Mouse (Mus musculus): Measurements from ENCODE around the gene 6820408C15Rik. TPM values are rescaled to one million over a fixed set of nuclear protein-coding genes. Genes with fewer than 3 reads are reported as not detected.

6820408C15Rik gene
- polyA plus RNA-seq, 1 experiment = not detected

DNA sequence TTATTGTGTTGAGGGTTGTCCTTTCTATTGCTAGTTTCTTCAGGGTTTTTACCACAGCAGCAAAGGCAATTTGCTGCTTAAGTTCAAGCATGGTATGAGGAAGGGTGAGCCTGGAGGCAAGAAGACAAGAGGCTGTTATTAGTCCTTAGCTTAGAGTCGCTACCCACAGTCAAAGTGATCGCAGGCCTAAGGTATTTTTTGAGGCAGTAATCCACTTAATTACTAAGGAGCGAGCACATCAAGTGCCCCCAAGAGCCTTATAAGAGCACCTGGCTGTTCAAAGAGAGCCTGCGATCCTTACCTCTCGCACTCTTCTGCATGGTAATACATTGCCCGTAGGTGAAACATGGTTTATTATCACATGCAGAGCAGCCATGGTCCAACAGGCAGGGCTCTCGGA, 66.3 kb downstream of the 6820408C15Rik start:
- H3K36me3 ChIP-seq (ENCODE audit: control insufficient read depth, insufficient read depth) = no peaks in the 10 kb centered on the region
- no peaks in the 10 kb centered on the region for H3K79me2 ChIP-seq (ENCODE audit: control insufficient read depth, insufficient read depth)
- H3K27me3 ChIP-seq (ENCODE audit: control insufficient read depth, insufficient read depth, insufficient read length) = no peaks in the 10 kb centered on the region
- no peak for TF ChIP-seq MYOD1 (IDR thresholded peaks at IDR 0.05; ENCODE audit: control insufficient read depth in 1 of 3, insufficient read length in 2 of 3, low read depth in 2 of 3)
- TF ChIP-seq MYOG (IDR thresholded peaks at IDR 0.05; ENCODE audit: control insufficient read depth in 1 of 3, insufficient read depth in 1 of 3, insufficient read length in 2 of 3, low read depth in 2 of 3) = no peak
- no peak for TF ChIP-seq POLR2AphosphoS2 (IDR thresholded peaks at IDR 0.05; ENCODE audit: insufficient read length, low read depth)
- no peak for TF ChIP-seq MAX (IDR thresholded peaks at IDR 0.05; ENCODE audit: low read depth)
- no peak overlapping the region for H3ac ChIP-seq (ENCODE audit: control insufficient read depth, insufficient read length)
- H3K4me2 ChIP-seq (ENCODE audit: low read depth) = no peak overlapping the region
- H3K4me3 ChIP-seq = no peak overlapping the region

DNA sequence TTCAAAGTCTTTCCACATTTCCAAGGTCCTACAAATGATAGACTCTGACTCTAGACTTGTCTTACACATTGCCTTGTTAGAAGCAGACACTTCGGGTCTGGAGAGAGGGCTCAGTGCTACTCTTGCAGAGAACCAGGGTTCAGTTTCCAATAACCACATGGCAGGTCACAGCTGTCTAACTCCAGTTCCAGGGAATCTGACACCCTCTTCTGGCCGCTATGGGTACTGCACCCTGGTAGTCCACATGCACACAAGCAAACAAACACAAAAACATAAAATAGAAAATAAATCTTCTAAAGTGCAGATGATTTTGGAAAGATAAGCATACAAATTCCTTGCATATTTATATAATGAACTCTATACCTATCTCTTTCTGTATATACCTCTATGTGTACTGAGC, 71.6 kb downstream of the 6820408C15Rik start:
- Histone ChIP-seq H3ac (ENCODE audit: control insufficient read depth, insufficient read length) (no peak overlapping the region), H3K4me2 (ENCODE audit: low read depth) (no peak overlapping the region)

DNA sequence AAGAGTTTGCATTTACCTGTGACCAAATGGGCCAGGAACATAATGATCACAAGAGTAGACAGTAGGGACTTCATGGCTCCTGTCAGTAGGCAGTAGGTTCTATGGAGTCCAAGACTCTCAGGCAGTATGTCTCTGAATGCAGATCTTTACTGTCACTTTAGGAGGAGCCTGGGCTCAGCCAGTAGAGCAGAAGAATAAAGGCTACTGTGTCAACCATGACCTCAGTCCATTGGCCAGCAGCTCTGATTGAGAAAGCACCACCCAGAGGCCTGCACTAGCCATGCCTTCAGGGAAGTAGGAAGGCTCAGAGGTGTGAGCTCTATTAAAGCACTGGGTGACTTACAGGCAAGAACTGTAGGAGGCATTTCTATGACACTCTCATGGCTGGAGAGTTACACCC, 74.7 kb downstream of the 6820408C15Rik start, which contains the start of gene Defb22:
TSS of gene Defb22 (minus strand) at position 101 of the 400 bp plus-strand sequence.
- Histone ChIP-seq H3K79me2 (ENCODE audit: control insufficient read depth, insufficient read depth) (no peaks in the 10 kb centered on the region), H3ac (ENCODE audit: control insufficient read depth, insufficient read length) (no peak within 1 kb of the TSS), H3K27me3 (ENCODE audit: control insufficient read depth, insufficient read depth, insufficient read length) (no peaks in the 10 kb centered on the region), H3K36me3 (ENCODE audit: control insufficient read depth, insufficient read depth) (no peaks in the 10 kb centered on the region), H3K4me2 (ENCODE audit: low read depth) (no peak within 1 kb of the TSS), H3K4me3 (no peak within 1 kb of the TSS)
- TF ChIP-seq REST (IDR thresholded peaks at IDR 0.05; ENCODE audit: insufficient read depth, insufficient read length) (no peak), POLR2AphosphoS2 (IDR thresholded peaks at IDR 0.05; ENCODE audit: insufficient read length, low read depth) (no peak), POLR2A (IDR thresholded peaks at IDR 0.05; ENCODE audit: insufficient read length, low read depth) (no peak), USF1 (IDR thresholded peaks at IDR 0.05; ENCODE audit: low read depth) (no peak), CEBPB (IDR thresholded peaks at IDR 0.05; ENCODE audit: insufficient read depth, poor library complexity, severe bottlenecking) (no peak), TCF12 (IDR thresholded peaks at IDR 0.05; ENCODE audit: insufficient read depth, poor library complexity, severe bottlenecking) (no peak), TCF3 (IDR thresholded peaks at IDR 0.05; ENCODE audit: insufficient read length, low read depth) (no peak), E2F4 (IDR thresholded peaks at IDR 0.05; ENCODE audit: insufficient read depth) (no peak), MYOD1 (IDR thresholded peaks at IDR 0.05; ENCODE audit: control insufficient read depth in 1 of 3, insufficient read length in 2 of 3, low read depth in 2 of 3) (no peak), MAX (IDR thresholded peaks at IDR 0.05; ENCODE audit: low read depth) (no peak), MYOG (IDR thresholded peaks at IDR 0.05; ENCODE audit: control insufficient read depth in 1 of 3, insufficient read depth in 1 of 3, insufficient read length in 2 of 3, low read depth in 2 of 3) (no peak), SRF (IDR thresholded peaks at IDR 0.05; ENCODE audit: control insufficient read depth, insufficient read length, low read depth) (no peak)

More for the DNA sequence above, 71.6 kb downstream of the 6820408C15Rik start:
- Histone ChIP-seq H3K79me2 (ENCODE audit: control insufficient read depth, insufficient read depth) (no peaks in the 10 kb centered on the region), H3K36me3 (ENCODE audit: control insufficient read depth, insufficient read depth) (no peaks in the 10 kb centered on the region), H3K4me3 (no peak overlapping the region), H3K27me3 (ENCODE audit: control insufficient read depth, insufficient read depth, insufficient read length) (no peaks in the 10 kb centered on the region)
- TF ChIP-seq TCF3 (IDR thresholded peaks at IDR 0.05; ENCODE audit: insufficient read length, low read depth) (no peak), MAX (IDR thresholded peaks at IDR 0.05; ENCODE audit: low read depth) (no peak), E2F4 (IDR thresholded peaks at IDR 0.05; ENCODE audit: insufficient read depth) (no peak), POLR2AphosphoS2 (IDR thresholded peaks at IDR 0.05; ENCODE audit: insufficient read length, low read depth) (no peak), SRF (IDR thresholded peaks at IDR 0.05; ENCODE audit: control insufficient read depth, insufficient read length, low read depth) (no peak), MYOG (IDR thresholded peaks at IDR 0.05; ENCODE audit: control insufficient read depth in 1 of 3, insufficient read depth in 1 of 3, insufficient read length in 2 of 3, low read depth in 2 of 3) (no peak), POLR2A (IDR thresholded peaks at IDR 0.05; ENCODE audit: insufficient read length, low read depth) (no peak), MYOD1 (IDR thresholded peaks at IDR 0.05; ENCODE audit: control insufficient read depth in 1 of 3, insufficient read length in 2 of 3, low read depth in 2 of 3) (no peak)

DNA sequence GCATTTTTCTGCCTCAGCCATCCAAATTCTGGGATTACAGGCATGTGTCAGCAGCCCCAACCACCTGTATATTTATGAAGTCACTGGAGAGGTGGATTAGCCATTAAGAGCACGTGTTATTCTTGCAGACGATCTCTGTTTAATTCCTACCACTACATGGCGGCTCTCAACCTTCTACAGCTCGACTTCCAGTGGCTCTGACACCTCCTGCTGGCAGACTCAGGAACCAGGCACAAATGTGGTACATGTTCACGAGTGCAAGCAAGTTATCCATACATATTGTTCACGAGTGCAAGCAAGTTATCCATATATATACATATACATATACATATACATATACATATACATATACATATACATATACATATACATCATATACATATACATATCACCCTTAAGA, 77.8 kb downstream of the 6820408C15Rik start:
- Histone ChIP-seq H3K27me3 (ENCODE audit: control insufficient read depth, insufficient read depth, insufficient read length) (no peaks in the 10 kb centered on the region), H3K4me3 (no peak overlapping the region), H3K36me3 (ENCODE audit: control insufficient read depth, insufficient read depth) (no peaks in the 10 kb centered on the region), H3ac (ENCODE audit: control insufficient read depth, insufficient read length) (no peak overlapping the region), H3K4me2 (ENCODE audit: low read depth) (no peak overlapping the region), H3K79me2 (ENCODE audit: control insufficient read depth, insufficient read depth) (no peaks in the 10 kb centered on the region)
- no peak for TF ChIP-seq MYOD1 (IDR thresholded peaks at IDR 0.05; ENCODE audit: control insufficient read depth in 1 of 3, insufficient read length in 2 of 3, low read depth in 2 of 3)
- no peak for TF ChIP-seq MAX (IDR thresholded peaks at IDR 0.05; ENCODE audit: low read depth)
- no peak for TF ChIP-seq CEBPB (IDR thresholded peaks at IDR 0.05; ENCODE audit: insufficient read depth, poor library complexity, severe bottlenecking)
- no peak for TF ChIP-seq POLR2A (IDR thresholded peaks at IDR 0.05; ENCODE audit: insufficient read length, low read depth)
- TF ChIP-seq TCF3 (IDR thresholded peaks at IDR 0.05; ENCODE audit: insufficient read length, low read depth) = no peak
- no peak for TF ChIP-seq POLR2AphosphoS2 (IDR thresholded peaks at IDR 0.05; ENCODE audit: insufficient read length, low read depth)
- no peak for TF ChIP-seq SRF (IDR thresholded peaks at IDR 0.05; ENCODE audit: control insufficient read depth, insufficient read length, low read depth)
- no peak for TF ChIP-seq E2F4 (IDR thresholded peaks at IDR 0.05; ENCODE audit: insufficient read depth)
- TF ChIP-seq MYOG (IDR thresholded peaks at IDR 0.05; ENCODE audit: control insufficient read depth in 1 of 3, insufficient read depth in 1 of 3, insufficient read length in 2 of 3, low read depth in 2 of 3) = no peak
- no peak for TF ChIP-seq USF1 (IDR thresholded peaks at IDR 0.05; ENCODE audit: low read depth)
- no peak for TF ChIP-seq REST (IDR thresholded peaks at IDR 0.05; ENCODE audit: insufficient read depth, insufficient read length)

Other genes with a start within 250 kb of the 6820408C15Rik start
- gene Csnk2a1, start 188.7 kb upstream of the 6820408C15Rik start, polyA plus RNA-seq (2012; fragmentation: generic; extraction: Trizol) = 47.5 TPM
- gene Tbc1d20, start 121.8 kb upstream of the 6820408C15Rik start, polyA plus RNA-seq (2012; fragmentation: generic; extraction: Trizol) = 51.8 TPM
- gene Rbck1, start 82.9 kb upstream of the 6820408C15Rik start, polyA plus RNA-seq (2012; fragmentation: generic; extraction: Trizol) = 73.3 TPM
- gene Trib3, start 71.6 kb upstream of the 6820408C15Rik start, polyA plus RNA-seq (2012; fragmentation: generic; extraction: Trizol) = 410 TPM
- not detected for gene Nrsn2, start 38.9 kb upstream of the 6820408C15Rik start, polyA plus RNA-seq (2012; fragmentation: generic; extraction: Trizol)
- 7.8 TPM for gene Sox12, start 17.5 kb upstream of the 6820408C15Rik start, polyA plus RNA-seq (2012; fragmentation: generic; extraction: Trizol)
- gene Zcchc3, start 560 bp upstream of the 6820408C15Rik start, polyA plus RNA-seq (2012; fragmentation: generic; extraction: Trizol) = not detected
- gene Defb23, start 49.0 kb downstream of the 6820408C15Rik start, polyA plus RNA-seq (2012; fragmentation: generic; extraction: Trizol) = not detected
- not detected for gene Defb20, start 61.5 kb downstream of the 6820408C15Rik start, polyA plus RNA-seq (2012; fragmentation: generic; extraction: Trizol)
- gene Defb22, start 74.6 kb downstream of the 6820408C15Rik start, polyA plus RNA-seq (2012; fragmentation: generic; extraction: Trizol) = not detected
- gene Defb26, start 96.1 kb downstream of the 6820408C15Rik start, polyA plus RNA-seq (2012; fragmentation: generic; extraction: Trizol) = not detected
- not detected for gene Defb28, start 102.7 kb downstream of the 6820408C15Rik start, polyA plus RNA-seq (2012; fragmentation: generic; extraction: Trizol)
- gene Defb29, start 124.5 kb downstream of the 6820408C15Rik start, polyA plus RNA-seq (2012; fragmentation: generic; extraction: Trizol) = not detected
- not detected for gene Gm17416, start 153.8 kb downstream of the 6820408C15Rik start, polyA plus RNA-seq (2012; fragmentation: generic; extraction: Trizol)
- gene Defb21, start 157.2 kb downstream of the 6820408C15Rik start, polyA plus RNA-seq (2012; fragmentation: generic; extraction: Trizol) = not detected
- not detected for gene Defb19, start 164.7 kb downstream of the 6820408C15Rik start, polyA plus RNA-seq (2012; fragmentation: generic; extraction: Trizol)
- 0.30 TPM for gene Defb45, start 183.8 kb downstream of the 6820408C15Rik start, polyA plus RNA-seq (2012; fragmentation: generic; extraction: Trizol)
- gene Defb36, start 188.7 kb downstream of the 6820408C15Rik start, polyA plus RNA-seq (2012; fragmentation: generic; extraction: Trizol) = not detected
- gene Defb25, start 207.5 kb downstream of the 6820408C15Rik start, polyA plus RNA-seq (2012; fragmentation: generic; extraction: Trizol) = 8.8 TPM
- gene Rem1, start 211.4 kb downstream of the 6820408C15Rik start, polyA plus RNA-seq (2012; fragmentation: generic; extraction: Trizol) = 28.3 TPM

Data from myocyte (in vitro differentiated cells).